Mouse (Mus musculus) midbrain, embryonic 12.5 days (tissue): Measurements from ENCODE around the gene Vmn1r15. TPM values are rescaled to one million over a fixed set of nuclear protein-coding genes. Genes with fewer than 3 reads are reported as not detected.

ENCODE experiments used
- ATAC-seq: fragments of 200-750 bp; cut with Nextera tagmentation; 2 replicates; pipeline ENCODE4 v1.8.0; 2017; ENCODE audit warnings: low read depth, moderate TSS enrichment, moderate library complexity; ENCODE audit not compliant: low FRiP score
- H3K27ac ChIP-seq: fragments of 300-500 bp; sonication (generic); replicated peaks from 2 replicates; pipeline ENCODE4 v1.5.1; 2016; ENCODE audit warnings: mild to moderate bottlenecking
- H3K27me3 ChIP-seq: fragments of 300-500 bp; sonication (generic); 2 replicates; pipeline ENCODE4 v1.6.1; 2016; ENCODE audit warnings: mild to moderate bottlenecking
- H3K36me3 ChIP-seq: fragments of 300-500 bp; sonication (generic); 2 replicates; pipeline ENCODE4 v1.6.1; 2016
- H3K4me1 ChIP-seq: fragments of 300-500 bp; sonication (generic); 2 replicates; pipeline ENCODE4 v1.6.1; 2016
- H3K4me2 ChIP-seq: fragments of 300-500 bp; sonication (generic); replicated peaks from 2 replicates; pipeline ENCODE4 v1.6.1; 2016; ENCODE audit warnings: mild to moderate bottlenecking, moderate library complexity
- H3K4me3 ChIP-seq: fragments of 300-500 bp; sonication (generic); 2 replicates; pipeline ENCODE4 v1.5.1; 2016; ENCODE audit warnings: mild to moderate bottlenecking
- H3K9ac ChIP-seq: fragments of 300-500 bp; sonication (generic); replicated peaks from 2 replicates; pipeline ENCODE4 v1.6.1; 2016; ENCODE audit warnings: mild to moderate bottlenecking, moderate library complexity
- H3K9me3 ChIP-seq: fragments of 300-500 bp; sonication (generic); 2 replicates; pipeline ENCODE4 v1.6.1; 2016; ENCODE audit warnings: mild to moderate bottlenecking
- WGBS: fragments of 180-500 bp; shearing (Covaris S2); methylation state at CpG from one replicate; pipeline ENCODE4 v1.1.7; 2016; 5-methylcytosine and 5-hydroxymethylcytosine counted together
- polyA plus RNA-seq: library from polyadenylated mRNA; unstranded; fragments of >200 nt; fragmentation: Nextera tagmentation; extraction: Ambion mirVana; gene quantifications from 2 replicates; pipeline ENCODE4 v1.2.1, GENCODE M21; 2016

The Vmn1r15 gene
- polyA plus RNA-seq, result not detected in 2 replicates

- ATAC-seq, result no peak
- H3K4me1 ChIP-seq, result no peaks in the 10 kb centered on the region
- H3K4me2 ChIP-seq, result no peak within 1 kb of the TSS
- H3K9me3 ChIP-seq, result no peaks in the 10 kb centered on the region
- H3K4me3 ChIP-seq, result no peak within 1 kb of the TSS
- WGBS, result 69% methylated on average over 1 of the region's 1 CpGs
- H3K27ac ChIP-seq, result no peak within 1 kb of the TSS
- no peaks in the 10 kb centered on the region for H3K36me3 ChIP-seq
- no peaks in the 10 kb centered on the region for H3K27me3 ChIP-seq
- no peak within 1 kb of the TSS for H3K9ac ChIP-seq
Measured at GRCm38 (mm10) chr6:57257652-57258051, at the start of gene Vmn1r15. Gene Vmn1r15, plus strand, starts transcription at chr6:57257952.

DNA sequence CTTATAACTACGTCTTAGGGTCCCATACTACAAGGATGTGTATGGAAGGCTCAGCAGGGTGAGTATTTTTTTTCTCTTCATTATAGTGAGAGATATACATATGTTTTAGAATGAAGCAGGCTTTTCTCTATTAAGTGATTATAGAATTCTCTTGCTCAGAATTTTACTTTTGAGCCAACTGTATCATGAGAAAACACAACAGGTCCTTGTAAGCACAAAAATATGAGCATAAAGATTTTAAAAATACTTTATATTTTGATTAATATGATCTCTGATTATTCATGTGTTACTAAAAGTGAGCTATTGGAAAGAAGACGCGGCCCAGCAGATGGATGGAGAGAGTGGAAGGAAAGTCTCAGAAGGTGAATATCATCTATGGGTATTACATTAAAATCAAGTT is 26.4 kb upstream of the Vmn1r15 start, which contains the start of gene Vmn1r14:
Vmn1r14 (plus strand) TSS at position 301 of the 400 bp plus-strand sequence.
- ATAC-seq, result no peak
- no peaks in the 10 kb centered on the region for H3K36me3 ChIP-seq
- H3K27ac ChIP-seq, result no peak within 1 kb of the TSS
- 92% methylated on average over 3 of the region's 3 CpGs for WGBS
- H3K9me3 ChIP-seq, result no peaks in the 10 kb centered on the region
- no peak within 1 kb of the TSS for H3K4me2 ChIP-seq
- no peaks in the 10 kb centered on the region for H3K4me1 ChIP-seq
- no peaks in the 10 kb centered on the region for H3K27me3 ChIP-seq
- no peak within 1 kb of the TSS for H3K9ac ChIP-seq
- no peak within 1 kb of the TSS for H3K4me3 ChIP-seq

DNA sequence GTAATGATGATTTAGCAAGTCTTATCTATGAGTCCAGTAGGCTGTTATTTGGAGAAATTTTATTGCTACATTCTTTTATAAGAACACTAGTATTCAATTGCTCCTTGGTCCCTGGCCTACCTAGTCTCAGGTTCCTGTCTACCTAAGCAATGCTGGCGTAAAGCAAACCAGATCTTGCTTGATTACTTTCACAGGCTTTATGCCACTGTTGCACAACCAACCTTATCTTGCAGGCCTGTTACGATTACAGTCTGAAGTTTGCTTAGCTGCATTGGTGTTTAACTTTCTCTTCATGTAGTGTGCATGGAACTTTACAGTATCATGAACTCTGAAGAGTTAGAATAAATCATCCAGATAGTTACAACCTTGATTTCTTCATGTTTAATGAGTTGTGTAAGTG is 3.2 kb downstream of the Vmn1r15 start:
- H3K27ac ChIP-seq, result no peak overlapping the region
- H3K9ac ChIP-seq, result no peak overlapping the region
- H3K36me3 ChIP-seq, result no peaks in the 10 kb centered on the region
- no peak overlapping the region for H3K4me2 ChIP-seq
- WGBS, result 90% methylated on average over 2 of the region's 2 CpGs
- no peaks in the 10 kb centered on the region for H3K27me3 ChIP-seq
- H3K4me3 ChIP-seq, result no peak overlapping the region
- H3K9me3 ChIP-seq, result no peaks in the 10 kb centered on the region
- no peaks in the 10 kb centered on the region for H3K4me1 ChIP-seq
- ATAC-seq, result no peak

DNA sequence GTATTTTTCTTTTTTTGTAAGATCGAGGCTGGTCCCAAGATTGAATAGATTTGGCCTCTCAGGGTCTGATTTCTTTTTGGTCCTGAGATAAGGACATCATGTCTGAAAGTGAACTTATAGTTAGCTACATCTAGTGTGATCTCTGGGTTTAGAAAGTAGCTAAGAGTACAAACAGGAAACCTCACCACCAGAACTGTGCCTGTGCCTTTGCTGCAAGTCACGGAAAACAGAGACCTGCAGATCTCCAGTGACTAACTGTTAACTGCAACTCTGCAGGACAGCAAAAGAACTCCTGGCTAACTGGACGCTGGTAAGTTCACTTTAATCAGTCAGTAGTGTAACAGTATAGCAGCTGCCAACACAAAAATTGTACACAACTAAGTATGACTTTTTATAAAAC is 14.1 kb downstream of the Vmn1r15 start:
- H3K9ac ChIP-seq, result no peak overlapping the region
- H3K27me3 ChIP-seq, result no peaks in the 10 kb centered on the region
- no peaks in the 10 kb centered on the region for H3K4me1 ChIP-seq
- H3K36me3 ChIP-seq, result no peaks in the 10 kb centered on the region
- WGBS, result 72% methylated on average over 3 of the region's 3 CpGs
- no peak overlapping the region for H3K4me3 ChIP-seq
- ATAC-seq, result no peak
- H3K27ac ChIP-seq, result no peak overlapping the region
- H3K9me3 ChIP-seq, result no peaks in the 10 kb centered on the region
- no peak overlapping the region for H3K4me2 ChIP-seq

- Histone ChIP-seq H3K27ac (no peak overlapping the region), H3K4me1 (no peaks in the 10 kb centered on the region), H3K9ac (no peak overlapping the region), H3K27me3 (no peaks in the 10 kb centered on the region), H3K4me3 (no peak overlapping the region), H3K4me2 (no peak overlapping the region), H3K36me3 (no peaks in the 10 kb centered on the region), H3K9me3 (no peaks in the 10 kb centered on the region)
- ATAC-seq, result no peak
Measured at GRCm38 (mm10) chr6:57272517-57272916, 14.8 kb downstream of the Vmn1r15 start.

- no peaks in the 10 kb centered on the region for H3K4me1 ChIP-seq
- H3K36me3 ChIP-seq, result no peaks in the 10 kb centered on the region
Measured at GRCm38 (mm10) chr6:57278952-57279351, 21.2 kb downstream of the Vmn1r15 start.

More at GRCm38 (mm10) chr6:57278952-57279351, 21.2 kb downstream of the Vmn1r15 start:
- no peak for ATAC-seq
- Histone ChIP-seq H3K4me2 (no peak overlapping the region), H3K9ac (no peak overlapping the region), H3K4me3 (no peak overlapping the region), H3K27me3 (no peaks in the 10 kb centered on the region), H3K9me3 (no peaks in the 10 kb centered on the region), H3K27ac (no peak overlapping the region)

Other genes with a start within 250 kb of the Vmn1r15 start
- gene Vmn1r7, start 232.6 kb upstream of the Vmn1r15 start, polyA plus RNA-seq, result not detected in 2 replicates
- not detected in 2 replicates for gene Vmn1r8, start 225.7 kb upstream of the Vmn1r15 start, polyA plus RNA-seq
- gene Vmn1r9, start 191.2 kb upstream of the Vmn1r15 start, polyA plus RNA-seq, result not detected in 2 replicates
- not detected in 2 replicates for gene Vmn1r10, start 148.5 kb upstream of the Vmn1r15 start, polyA plus RNA-seq
- not detected in 2 replicates for gene Vmn1r11, start 124.5 kb upstream of the Vmn1r15 start, polyA plus RNA-seq
- not detected in 2 replicates for gene Vmn1r12, start 101.0 kb upstream of the Vmn1r15 start, polyA plus RNA-seq
- not detected in 2 replicates for gene Vmn1r13, start 54.7 kb upstream of the Vmn1r15 start, polyA plus RNA-seq
- gene Vmn1r14, start 26.3 kb upstream of the Vmn1r15 start, polyA plus RNA-seq, result not detected in 2 replicates
- gene Vmn1r16, start 71.5 kb downstream of the Vmn1r15 start, polyA plus RNA-seq, result not detected in 2 replicates
- gene Vmn1r17, start 105.8 kb downstream of the Vmn1r15 start, polyA plus RNA-seq, result not detected in 2 replicates
- not detected in 2 replicates for gene Vmn1r18, start 137.8 kb downstream of the Vmn1r15 start, polyA plus RNA-seq
- not detected in 2 replicates for gene Vmn1r19, start 145.8 kb downstream of the Vmn1r15 start, polyA plus RNA-seq
- not detected in 2 replicates for gene Vmn1r20, start 171.0 kb downstream of the Vmn1r15 start, polyA plus RNA-seq